Mouse (Mus musculus) MEL (cell line): ENCODE measurements around the gene Arhgap44. TPM values are rescaled to one million over a fixed set of nuclear protein-coding genes. Genes with fewer than 3 reads are reported as not detected.

Experiments used
- DNase-seq: peaks from one replicate; pipeline ENCODE4 v3.0.0; 2011; ENCODE audit warnings: low read depth, low spot score
- H3K27ac ChIP-seq: 2 replicates; pipeline ENCODE4 v1.5.1; 2012; ENCODE audit warnings: low read depth, mild to moderate bottlenecking, control low read depth, low read length, moderate library complexity; ENCODE audit not compliant: control insufficient read depth
- H3K27me3 ChIP-seq, 2 experiments: fragments of 150-350 bp in 1 of 2; sonication (generic) in 1 of 2; 2 replicates each; pipeline ENCODE4 v1.6.1; 2012; ENCODE audit warnings: low read length in 2 of 2, mild to moderate bottlenecking in 2 of 2, improper control_type of control experiment in 1 of 2, moderate library complexity in 1 of 2; ENCODE audit not compliant: insufficient read depth in 2 of 2, control insufficient read depth in 1 of 2
- H3K36me3 ChIP-seq, 2 experiments: 2 replicates each; pipeline ENCODE4 v1.6.1; 2012 to 2014; ENCODE audit warnings: low read length in 2 of 2, improper control_type of control experiment in 1 of 2, inconsistent platforms in 1 of 2, mild to moderate bottlenecking in 1 of 2; ENCODE audit not compliant: insufficient read depth in 2 of 2, control insufficient read depth in 1 of 2
- H3K4me1 ChIP-seq, 2 experiments: fragments of 150-350 bp in 1 of 2; sonication (generic) in 1 of 2; 2 replicates each; pipeline ENCODE4 v1.6.1; 2012; ENCODE audit warnings: low read length in 2 of 2, improper control_type of control experiment in 1 of 2, mild to moderate bottlenecking in 1 of 2; ENCODE audit not compliant: insufficient read depth in 2 of 2, control insufficient read depth in 1 of 2
- H3K4me3 ChIP-seq, 2 experiments: fragments of 150-350 bp in 1 of 2; sonication (generic) in 1 of 2; 2 replicates each; pipeline ENCODE4 v1.5.1; 2012; ENCODE audit warnings: low read depth in 2 of 2, low read length in 2 of 2, mild to moderate bottlenecking in 2 of 2, moderate library complexity in 2 of 2, control low read depth in 1 of 2, improper control_type of control experiment in 1 of 2; ENCODE audit not compliant: control insufficient read depth in 1 of 2, insufficient read depth in 1 of 2
- H3K79me2 ChIP-seq: 2 replicates; pipeline ENCODE4 v1.6.1; 2012; ENCODE audit warnings: mild to moderate bottlenecking, low read length, moderate library complexity; ENCODE audit not compliant: control insufficient read depth, poor library complexity, insufficient read depth
- H3K9ac ChIP-seq: 2 replicates; pipeline ENCODE4 v1.6.1; 2012; ENCODE audit warnings: low read depth, mild to moderate bottlenecking, control low read depth, low read length, moderate library complexity; ENCODE audit not compliant: control insufficient read depth, poor library complexity, severe bottlenecking
- H3K9me3 ChIP-seq: fragments of 150-350 bp; sonication (generic); replicated peaks from 2 replicates; pipeline ENCODE4 v1.6.1; 2012; ENCODE audit warnings: mild to moderate bottlenecking, low read length, improper control_type of control experiment, moderate library complexity; ENCODE audit not compliant: insufficient read depth
- CHD1 ChIP-seq: IDR thresholded peaks from 2 replicates; pipeline ENCODE4 v1.6.1; 2012; ENCODE audit warnings: low read depth, mild to moderate bottlenecking, inconsistent platforms, low read length, improper control_type of control experiment
- CTCF ChIP-seq, 3 experiments: IDR thresholded peaks in 2 of 3; conservative IDR thresholded peaks in 1 of 3; 2 replicates each; pipeline ENCODE4 v1.5.1; 2011 to 2012; ENCODE audit warnings: low read length in 3 of 3, low read depth in 2 of 3, mild to moderate bottlenecking in 2 of 3, improper control_type of control experiment in 1 of 3, inconsistent platforms in 1 of 3, mixed read lengths in 1 of 3, moderate library complexity in 1 of 3; ENCODE audit not compliant: control insufficient read depth in 1 of 3, insufficient read depth in 1 of 3, poor library complexity in 1 of 3, severe bottlenecking in 1 of 3
- ELF1 ChIP-seq: IDR thresholded peaks from 2 replicates; pipeline ENCODE4 v1.6.1; 2014; ENCODE audit warnings: low read depth, mild to moderate bottlenecking, inconsistent platforms, low read length, improper control_type of control experiment, moderate library complexity
- EP300 ChIP-seq, 2 experiments: IDR thresholded peaks; 2 replicates each; pipeline ENCODE4 v1.6.1; 2011; ENCODE audit warnings: improper control_type of control experiment in 2 of 2, low read length in 2 of 2, low read depth in 1 of 2, mild to moderate bottlenecking in 1 of 2
- GABPA ChIP-seq: IDR thresholded peaks from 2 replicates; pipeline ENCODE4 v1.6.1; 2012; ENCODE audit warnings: low read depth, mild to moderate bottlenecking, inconsistent platforms, low read length, improper control_type of control experiment, moderate library complexity
- JUND ChIP-seq: IDR thresholded peaks from 2 replicates; pipeline ENCODE4 v1.6.1; 2011; ENCODE audit warnings: low read depth, mild to moderate bottlenecking, improper control_type of control experiment, low read length
- MAZ ChIP-seq: IDR thresholded peaks from 2 replicates; pipeline ENCODE4 v1.6.1; 2012; ENCODE audit warnings: low read depth, mild to moderate bottlenecking, inconsistent platforms, low read length, improper control_type of control experiment
- MEF2A ChIP-seq: IDR thresholded peaks from 2 replicates; pipeline ENCODE4 v1.6.1; 2014; ENCODE audit warnings: low read depth, mild to moderate bottlenecking, inconsistent platforms, low read length, improper control_type of control experiment; ENCODE audit not compliant: poor library complexity, insufficient replicate concordance, severe bottlenecking; ENCODE audit errors: extremely low read depth
- MXI1 ChIP-seq: IDR thresholded peaks from 2 replicates; pipeline ENCODE4 v1.6.1; 2011; ENCODE audit warnings: mild to moderate bottlenecking, low read depth, low read length, improper control_type of control experiment
- POLR2A ChIP-seq, 2 experiments: IDR thresholded peaks; 2 replicates each; pipeline ENCODE4 v1.6.1; 2011 to 2012; ENCODE audit warnings: low read length in 2 of 2, mild to moderate bottlenecking in 2 of 2, control low read depth in 1 of 2, improper control_type of control experiment in 1 of 2, low read depth in 1 of 2, moderate library complexity in 1 of 2; ENCODE audit not compliant: control insufficient read depth in 1 of 2, insufficient read depth in 1 of 2, poor library complexity in 1 of 2
- POLR2AphosphoS2 ChIP-seq: IDR thresholded peaks from 2 replicates; pipeline ENCODE4 v1.6.1; 2011; ENCODE audit warnings: low read length, improper control_type of control experiment
- ZC3H11A ChIP-seq: IDR thresholded peaks from 2 replicates; pipeline ENCODE4 v1.6.1; 2012; ENCODE audit warnings: low read depth, mild to moderate bottlenecking, inconsistent platforms, low read length, improper control_type of control experiment
- ZNF384 ChIP-seq: IDR thresholded peaks from 2 replicates; pipeline ENCODE4 v1.6.1; 2012; ENCODE audit warnings: low read depth, mild to moderate bottlenecking, inconsistent platforms, low read length, improper control_type of control experiment
- polyA plus RNA-seq, 2 experiments: library from polyadenylated mRNA; stranded (reverse) in 1 of 2; unstranded in 1 of 2; fragments of >175 nt in 1 of 2; fragments of >200 nt in 1 of 2; gene quantifications; 2 replicates each; pipeline versions ENCODE4 v1.2.1 to v1.2.4; 2012; ENCODE audit warnings: low replicate concordance in 2 of 2, low read depth in 1 of 2; ENCODE audit not compliant: insufficient read length in 2 of 2, insufficient read depth in 1 of 2, missing spikeins in 1 of 2
- total RNA-seq: library from RNA; depleted of rRNA; stranded (reverse); fragments of 300-350 nt; gene quantifications from 2 replicates; pipeline ENCODE4 v1.2.3, GENCODE M21; 2012

Gene Arhgap44
- total and polyA plus RNA-seq, 3 experiments = 0.08 TPM; not detected in 2

DNA sequence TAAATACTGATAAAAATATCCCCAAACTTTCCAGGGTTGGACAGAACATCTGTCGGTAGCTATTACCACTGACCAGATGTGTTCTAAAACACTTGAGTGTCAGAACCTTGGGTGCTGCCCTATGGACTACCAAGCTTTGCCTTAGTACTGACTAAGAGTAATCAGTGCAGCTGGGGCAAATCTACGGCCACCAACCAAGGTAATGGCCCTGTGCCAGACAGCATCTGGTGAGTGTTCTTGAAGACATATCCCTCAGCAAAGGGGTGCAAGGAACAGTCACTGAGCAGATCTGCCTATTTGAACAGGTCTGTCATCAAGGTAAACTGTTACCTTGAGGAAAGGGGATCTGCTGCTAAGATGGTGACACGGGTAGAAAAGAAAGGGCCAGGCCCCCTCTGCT lies 157.9 kb downstream of the Arhgap44 start:
- TF ChIP-seq POLR2AphosphoS2 (no peak), MXI1 (no peak), JUND (no peak), MAZ (no peak), CTCF (IDR thresholded peaks at IDR 0.05 in 2 of 3, conservative IDR thresholded peaks at IDR 0.05 in 1 of 3; ENCODE audit: control insufficient read depth in 1 of 3, insufficient read depth in 1 of 3, low read depth in 2 of 3, low read length in 3 of 3, poor library complexity in 1 of 3, severe bottlenecking in 1 of 3) (no peak), MEF2A (no peak)
- Histone ChIP-seq H3K27me3 (no peaks in the 10 kb centered on the region), H3K4me1 (no peaks in the 10 kb centered on the region), H3K9me3 (no peaks in the 10 kb centered on the region), H3K9ac (no peak overlapping the region), H3K4me3 (no peak overlapping the region), H3K79me2 (no peaks in the 10 kb centered on the region), H3K27ac (no peak overlapping the region), H3K36me3 (no peaks in the 10 kb centered on the region; a peak in 1 of 4 replicates)
- no peak for DNase-seq

- Histone ChIP-seq H3K27ac (no peak overlapping the region), H3K9ac (no peak overlapping the region), H3K4me1 (no peaks in the 10 kb centered on the region), H3K4me3 (no peak overlapping the region), H3K27me3 (no peaks in the 10 kb centered on the region), H3K79me2 (no peaks in the 10 kb centered on the region), H3K36me3 (peaks cover 0 to 6% of the 10 kb centered on the region in 2 experiments; a peak in 1 of 4 replicates), H3K9me3 (no peaks in the 10 kb centered on the region)
- TF ChIP-seq POLR2AphosphoS2 (no peak), POLR2A (IDR thresholded peaks at IDR 0.05; ENCODE audit: control insufficient read depth in 1 of 2, insufficient read depth in 1 of 2, low read depth in 1 of 2, low read length in 2 of 2, poor library complexity in 1 of 2) (0 out of 4 replicates have a peak, but pooled peaks of 1 of the 2 experiments have one; percentile 11), ELF1 (no peak), ZC3H11A (no peak)
- DNase-seq = no peak
Observed at GRCm38 (mm10) chr11:65003611-65004010, 159.2 kb downstream of the Arhgap44 start.

DNA sequence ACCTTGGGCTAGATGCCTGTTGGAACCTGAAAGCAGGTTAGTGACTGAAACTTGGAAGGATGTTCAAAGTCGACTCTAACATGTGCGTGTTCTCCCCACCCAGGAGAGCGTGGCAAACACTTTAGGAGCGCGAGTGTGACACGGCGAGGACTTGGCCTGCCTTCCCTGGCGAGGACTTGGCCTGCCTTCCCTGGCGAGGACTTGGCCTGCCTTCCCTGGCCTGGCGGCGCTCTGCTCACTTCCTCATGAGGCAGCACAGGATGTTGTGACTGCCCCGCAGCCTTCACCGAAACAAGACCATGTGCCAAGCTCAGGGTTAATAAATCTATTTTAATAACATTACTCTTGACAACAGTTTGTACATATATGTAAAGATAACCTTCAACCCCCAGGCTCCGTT lies 161.0 kb downstream of the Arhgap44 start:
- Histone ChIP-seq H3K27me3 (no peaks in the 10 kb centered on the region), H3K27ac (no peak overlapping the region), H3K9me3 (no peaks in the 10 kb centered on the region), H3K4me1 (no peaks in the 10 kb centered on the region), H3K4me3 (no peak overlapping the region), H3K9ac (no peak overlapping the region), H3K36me3 (peaks cover 0 to 6% of the 10 kb centered on the region in 2 experiments; a peak in 1 of 4 replicates), H3K79me2 (no peaks in the 10 kb centered on the region)
- no peak for DNase-seq
- TF ChIP-seq JUND (no peak), MAZ (no peak), CHD1 (no peak), EP300 (IDR thresholded peaks at IDR 0.05; ENCODE audit: low read depth in 1 of 2, low read length in 2 of 2) (no peak), GABPA (no peak), ZNF384 (no peak)
